Mouse (Mus musculus) erythroblast, embryonic 14.5 days (primary cell): Measurements from ENCODE around the gene Mgp. TPM values are rescaled to one million over a fixed set of nuclear protein-coding genes. Genes with fewer than 3 reads are reported as not detected.
"Not testable (repeated sequence)": the region's sequence is repeated elsewhere in the genome, so short reads cannot be mapped to it uniquely, and the experiment has no call there.

Experiments
- H3K27me3 ChIP-seq: 2 replicates; pipeline ENCODE4 v1.6.1; 2012; ENCODE audit warnings: inconsistent platforms; ENCODE audit not compliant: control insufficient read depth
- H3K36me3 ChIP-seq: 2 replicates; pipeline ENCODE4 v1.6.1; 2012; ENCODE audit warnings: mild to moderate bottlenecking, inconsistent platforms; ENCODE audit not compliant: control insufficient read depth
- H3K4me1 ChIP-seq: 2 replicates; pipeline ENCODE4 v1.6.1; 2012; ENCODE audit warnings: inconsistent platforms; ENCODE audit not compliant: control insufficient read depth
- H3K4me3 ChIP-seq: replicated peaks from 2 replicates; pipeline ENCODE3; 2012; ENCODE audit warnings: moderate library complexity, mild to moderate bottlenecking, inconsistent platforms
- H3K9me3 ChIP-seq: 2 replicates; pipeline ENCODE4 v1.6.1; 2012; ENCODE audit warnings: low read length, inconsistent platforms, mixed read lengths; ENCODE audit not compliant: control insufficient read depth
- GATA1 ChIP-seq: IDR thresholded peaks from 2 replicates; pipeline ENCODE4 v1.6.1; 2012; ENCODE audit warnings: low read length, inconsistent platforms, mixed read lengths
- TAL1 ChIP-seq: IDR thresholded peaks from 3 replicates; pipeline ENCODE4 v1.6.1; 2012; ENCODE audit warnings: low read length, inconsistent platforms, mixed read lengths
- polyA plus RNA-seq: library from polyadenylated mRNA; stranded (reverse); fragments of >175 nt; gene quantifications from 2 replicates; pipeline ENCODE4 v1.2.3, GENCODE M21; 2012

Mgp gene
- polyA plus RNA-seq, 1 experiment: not detected

DNA sequence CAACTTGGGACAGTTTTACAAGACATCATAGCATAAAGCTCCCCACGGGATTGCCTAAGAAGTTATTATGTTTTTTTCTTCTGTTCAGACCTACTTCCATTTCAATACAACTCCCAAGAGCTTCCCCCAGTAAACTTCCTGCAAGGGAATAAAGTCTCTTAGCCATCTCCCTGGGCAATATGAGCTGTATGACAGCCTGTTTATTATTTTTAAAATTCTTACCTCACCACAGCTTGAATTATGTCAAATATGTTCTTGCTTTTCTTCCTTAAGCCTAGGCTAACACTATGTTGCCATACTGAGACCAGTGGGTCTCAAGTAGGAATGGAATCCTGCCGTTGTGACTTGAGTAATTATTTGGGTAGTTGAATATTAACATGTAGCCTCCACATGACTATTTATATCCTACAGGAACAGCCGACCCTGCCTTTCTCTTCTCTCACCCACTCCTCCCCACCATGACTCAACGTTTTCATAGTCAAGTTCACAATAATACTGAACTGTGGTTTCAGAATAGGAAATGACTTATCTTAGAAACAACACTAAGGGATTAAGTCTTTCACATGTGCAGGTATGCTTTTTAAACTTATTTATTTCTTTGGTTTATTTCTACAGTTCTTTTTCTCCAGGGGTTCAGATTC lies 24.9 kb upstream of the Mgp start:
- no peak overlapping the region for H3K4me3 ChIP-seq
- H3K36me3 ChIP-seq: no peaks in the 10 kb centered on the region
- H3K9me3 ChIP-seq: no peaks in the 10 kb centered on the region
- TF ChIP-seq GATA1 (no peak), TAL1 (no peak)
- no peaks in the 10 kb centered on the region for H3K4me1 ChIP-seq
- H3K27me3 ChIP-seq: no peaks in the 10 kb centered on the region

GRCm38 (mm10) chr6:136898954-136899353 lies 23.3 kb upstream of the Mgp start:
- Histone ChIP-seq H3K27me3 (no peaks in the 10 kb centered on the region), H3K4me3 (no peak overlapping the region), H3K36me3 (no peaks in the 10 kb centered on the region), H3K9me3 (no peaks in the 10 kb centered on the region), H3K4me1 (no peaks in the 10 kb centered on the region)
- no peak for TF ChIP-seq TAL1
- TF ChIP-seq GATA1: no peak

DNA sequence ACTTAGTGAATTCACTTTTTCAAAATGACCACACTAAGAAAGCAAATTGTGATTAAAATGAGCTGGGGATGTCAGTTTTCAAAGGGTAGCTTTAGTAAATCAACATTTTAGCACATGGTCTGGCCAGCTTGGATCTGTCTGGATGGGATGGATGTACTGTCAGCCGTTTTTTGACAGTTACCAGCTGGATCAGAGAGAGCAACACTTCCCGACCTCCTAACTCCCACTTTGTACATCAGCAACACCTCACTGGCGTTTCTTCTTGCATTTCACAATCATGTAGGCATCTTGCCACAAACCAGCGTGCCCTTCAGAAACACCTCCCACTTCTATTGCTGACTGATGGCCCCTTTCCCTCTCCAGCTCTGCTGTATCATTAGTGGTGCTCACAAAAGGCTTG lies 22.6 kb upstream of the Mgp start:
- H3K4me1 ChIP-seq: no peaks in the 10 kb centered on the region
- no peak for TF ChIP-seq TAL1
- no peak for TF ChIP-seq GATA1
- H3K9me3 ChIP-seq: no peaks in the 10 kb centered on the region

DNA sequence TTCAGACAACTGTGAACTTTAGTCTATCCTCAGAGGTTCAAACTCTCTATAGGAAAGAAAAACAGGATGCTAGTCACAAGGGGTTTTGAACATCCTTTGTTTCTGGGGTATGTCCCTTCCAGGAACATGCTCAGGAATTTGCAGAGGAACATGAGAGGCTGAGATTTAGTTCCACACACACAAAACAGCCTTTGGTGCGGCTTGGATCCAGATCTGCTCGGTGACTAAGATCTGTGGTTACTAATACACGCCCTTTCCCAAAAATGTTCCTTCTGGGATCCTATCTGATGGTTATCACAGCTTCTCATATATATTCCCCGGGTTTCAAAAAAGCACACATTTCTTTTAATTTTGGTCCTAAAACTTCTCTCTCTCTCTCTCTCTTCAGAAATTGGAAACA lies 22.2 kb upstream of the Mgp start:
- Histone ChIP-seq H3K4me3 (no peak overlapping the region), H3K4me1 (no peaks in the 10 kb centered on the region), H3K27me3 (no peaks in the 10 kb centered on the region), H3K36me3 (no peaks in the 10 kb centered on the region), H3K9me3 (no peaks in the 10 kb centered on the region)
- TF ChIP-seq GATA1: no peak
- no peak for TF ChIP-seq TAL1

More for the DNA sequence above, 22.6 kb upstream of the Mgp start:
- H3K36me3 ChIP-seq: no peaks in the 10 kb centered on the region
- no peak overlapping the region for H3K4me3 ChIP-seq
- H3K27me3 ChIP-seq: no peaks in the 10 kb centered on the region

- TF ChIP-seq GATA1 (no peak), TAL1 (no peak)
- Histone ChIP-seq H3K36me3 (no peaks in the 10 kb centered on the region), H3K4me3 (no peak overlapping the region)
These were observed 19.1 kb upstream of the Mgp start for GRCm38 (mm10) chr6:136894532-136895339.

GRCm38 (mm10) chr6:136892002-136892401 lies 16.4 kb upstream of the Mgp start:
- Histone ChIP-seq H3K4me3 (no peak overlapping the region), H3K27me3 (no peaks in the 10 kb centered on the region)

More at GRCm38 (mm10) chr6:136894532-136895339, 19.1 kb upstream of the Mgp start:
- H3K4me1 ChIP-seq: peaks cover 2% of the 10 kb centered on the region; the same call in 1 of the 2 replicates
- no peaks in the 10 kb centered on the region for H3K9me3 ChIP-seq
- no peaks in the 10 kb centered on the region for H3K27me3 ChIP-seq

GRCm38 (mm10) chr6:136889554-136889953 lies 13.9 kb upstream of the Mgp start:
- H3K4me3 ChIP-seq: no peak overlapping the region
- no peaks in the 10 kb centered on the region for H3K36me3 ChIP-seq
- no peak for TF ChIP-seq GATA1
- no peak for TF ChIP-seq TAL1
- H3K4me1 ChIP-seq: peaks cover 2% of the 10 kb centered on the region; the same call in 1 of the 2 replicates
- no peaks in the 10 kb centered on the region for H3K9me3 ChIP-seq
- no peaks in the 10 kb centered on the region for H3K27me3 ChIP-seq

More at GRCm38 (mm10) chr6:136892002-136892401, 16.4 kb upstream of the Mgp start:
- Histone ChIP-seq H3K4me1 (peaks cover 2% of the 10 kb centered on the region; the same call in 1 of the 2 replicates), H3K9me3 (no peaks in the 10 kb centered on the region), H3K36me3 (no peaks in the 10 kb centered on the region)
- TF ChIP-seq GATA1: no peak
- TF ChIP-seq TAL1: no peak

DNA sequence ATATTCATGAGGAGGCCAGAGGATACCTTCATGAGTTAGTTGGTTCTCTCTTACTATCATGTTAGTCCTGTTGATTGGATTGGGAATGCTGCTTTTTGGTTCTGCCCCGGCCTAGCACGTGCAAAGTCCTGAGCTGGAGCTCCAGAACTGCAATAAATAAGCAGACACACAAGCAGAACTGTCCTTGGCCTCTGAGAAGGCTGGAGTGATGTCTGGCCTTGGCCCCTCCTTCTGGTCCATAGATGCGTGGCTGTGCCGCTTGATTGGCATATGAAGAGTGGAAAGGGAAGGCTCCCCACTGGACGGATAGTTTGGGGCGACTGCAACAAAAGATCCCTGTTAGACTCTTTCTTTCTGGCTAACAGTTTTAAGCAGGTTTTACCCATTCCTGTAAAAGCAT lies 13.4 kb upstream of the Mgp start:
- Histone ChIP-seq H3K27me3 (no peaks in the 10 kb centered on the region), H3K4me1 (peaks cover 2% of the 10 kb centered on the region; the same call in 1 of the 2 replicates), H3K9me3 (no peaks in the 10 kb centered on the region), H3K4me3 (no peak overlapping the region), H3K36me3 (no peaks in the 10 kb centered on the region)
- TF ChIP-seq GATA1: no peak
- no peak for TF ChIP-seq TAL1

GRCm38 (mm10) chr6:136887854-136888253 lies 12.2 kb upstream of the Mgp start:
- H3K27me3 ChIP-seq: no peaks in the 10 kb centered on the region
- no peak overlapping the region for H3K4me3 ChIP-seq
- H3K36me3 ChIP-seq: no peaks in the 10 kb centered on the region
- H3K4me1 ChIP-seq: peaks cover 2% of the 10 kb centered on the region; the same call in 1 of the 2 replicates
- no peaks in the 10 kb centered on the region for H3K9me3 ChIP-seq
- TF ChIP-seq GATA1: no peak

DNA sequence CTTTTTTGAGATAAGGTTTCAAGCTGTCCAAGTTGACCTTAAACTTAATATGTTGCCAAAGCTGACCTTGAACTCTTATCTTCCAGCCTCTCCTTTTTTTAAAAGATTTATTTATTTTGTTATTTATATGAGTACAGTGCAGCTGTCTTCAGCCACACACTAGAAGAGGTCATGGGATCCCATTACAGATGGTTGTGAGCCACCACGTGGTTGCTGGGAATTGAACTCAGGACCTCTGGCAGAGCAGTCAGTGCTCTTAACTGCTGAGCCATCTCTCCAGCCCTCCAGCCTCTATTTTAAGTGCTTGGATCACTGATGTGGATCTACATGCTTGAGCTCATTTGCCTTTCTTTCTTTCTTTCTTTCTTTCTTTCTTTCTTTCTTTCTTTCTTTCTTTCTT lies 9.1 kb upstream of the Mgp start:
- H3K4me3 ChIP-seq, H3K27me3 ChIP-seq, H3K36me3 ChIP-seq, H3K9me3 ChIP-seq, H3K4me1 ChIP-seq: not testable (repeated sequence)
